Comparison of ENCODE assay signal across 28 mouse cellular contexts in the genomic region with DNA sequence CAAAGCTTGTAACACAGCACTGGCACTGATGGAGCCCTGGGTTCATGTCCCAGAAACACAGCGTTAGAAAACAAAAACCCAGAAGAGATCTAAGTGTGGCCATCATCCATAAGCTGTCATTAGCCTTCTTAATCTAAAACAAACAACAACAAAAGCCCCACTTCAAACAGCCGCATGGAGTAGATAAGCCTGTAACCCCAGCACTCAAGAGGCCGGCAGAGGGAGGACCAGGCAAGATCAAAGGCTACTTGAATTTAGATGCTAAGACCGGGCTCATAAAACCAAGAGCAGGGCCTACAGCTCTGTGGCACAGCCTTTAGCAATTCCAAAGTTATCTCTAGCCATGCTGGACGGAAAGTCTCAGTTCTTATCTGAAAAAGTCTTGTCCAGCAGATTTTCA.
DNase-seq lines count a peak whose midpoint lies in the region; ATAC-seq and TF ChIP-seq lines count a peak whose summit lies in the region.
"Had no signal": no experiment of that assay in that cellular context is flagged by ENCODE, and none has a peak within 500 bp of the region (broad histone marks: within the 10 kb centered on the region; RNA-seq: fewer than 3 reads in every experiment).

No protein-coding gene starts in this region.

- no peak overlapping the region for H3K9ac ChIP-seq in liver, embryonic 12.5 days
- H3K9ac ChIP-seq: embryonic facial prominence, embryonic 13.5 days; heart, embryonic 15.5 days; kidney, embryonic 15.5 days had no signal

- H3K9me3 ChIP-seq in liver, embryonic 12.5 days (replicated peaks): no peaks in the 10 kb centered on the region
- H3K9me3 ChIP-seq: embryonic facial prominence, embryonic 13.5 days; heart, embryonic 15.5 days; kidney, embryonic 15.5 days; limb, embryonic 10.5 days had no signal

- intact Hi-C loops in gastrocnemius, adult 2 months (cut with DNase I): no loop called here
- intact Hi-C loops in gastrocnemius, postnatal 14 days (cut with DNase I; ENCODE audit: low total_unique reads): no loop called here
- intact Hi-C loops in left cerebral cortex, postnatal 10 days (cut with DNase I): no loop called here

- ATAC-seq in common myeloid progenitor, adult 5-6 weeks (replicated peaks; ENCODE audit: low read depth, poor library complexity, severe bottlenecking): 0 out of 2 replicates have a peak, but pooled peaks have one; percentile 37
- peak; percentile 88 for ATAC-seq in liver, embryonic 12.5 days
- peak; percentile 89 for ATAC-seq in megakaryocyte progenitor cell, adult 5-6 weeks (replicated peaks; ENCODE audit: poor library complexity)
- ATAC-seq: activated CD4-positive, CD25-positive, alpha-beta regulatory T cell, adult 4 months; forebrain, embryonic 16.5 days; hindbrain, postnatal 0 days had no signal

- no peaks in the 10 kb centered on the region for H3K36me3 ChIP-seq in liver, embryonic 12.5 days
- H3K36me3 ChIP-seq: embryonic facial prominence, embryonic 13.5 days; heart, embryonic 15.5 days; kidney, embryonic 15.5 days; limb, embryonic 10.5 days had no signal

- TF ChIP-seq CTCF in gastrocnemius, adult 2 months (IDR thresholded peaks at IDR 0.05): no peak

- no peak overlapping the region for H3K4me3 ChIP-seq in gastrocnemius, adult 2 months
- H3K4me3 ChIP-seq in liver, embryonic 12.5 days: no peak overlapping the region
- H3K4me3 ChIP-seq: embryonic facial prominence, embryonic 13.5 days; heart, adult 2 months; heart, embryonic 15.5 days; kidney, embryonic 15.5 days; left cerebral cortex, adult 2 months; limb, embryonic 10.5 days; megakaryocyte, embryonic 14.5 days had no signal

- H3K27me3 ChIP-seq in liver, embryonic 12.5 days (replicated peaks): no peaks in the 10 kb centered on the region
- H3K27me3 ChIP-seq: embryonic facial prominence, embryonic 13.5 days; heart, embryonic 15.5 days; megakaryocyte, embryonic 14.5 days had no signal

- H3K4me2 ChIP-seq in liver, embryonic 12.5 days: peak overlapping the region; percentile 40
- H3K4me2 ChIP-seq: embryonic facial prominence, embryonic 13.5 days; heart, embryonic 15.5 days; kidney, embryonic 15.5 days had no signal

- peak overlapping the region; percentile 5; the same call in 1 of the 2 replicates for H3K27ac ChIP-seq in gastrocnemius, adult 2 months
- peak overlapping the region; percentile 49; the same call in 1 of the 2 replicates for H3K27ac ChIP-seq in liver, embryonic 12.5 days
- H3K27ac ChIP-seq: embryonic facial prominence, embryonic 13.5 days; heart, adult 2 months; heart, embryonic 15.5 days; hindbrain, postnatal 0 days; kidney, embryonic 15.5 days; left cerebral cortex, adult 2 months; limb, embryonic 10.5 days had no signal

- 15% methylated on average over 5 of the region's 5 CpGs for WGBS in liver, embryonic 12.5 days (ENCODE audit: insufficient replicate concordance)

- DNase-seq in gastrocnemius, adult 2 months: no peak
- DNase-seq in gastrocnemius, postnatal 14 days: no peak
- no peak for DNase-seq in thymus, postnatal 36 days
- no peak for DNase-seq in left cerebral cortex, postnatal 10 days (ENCODE audit: extremely low spot score in 1 of 2, low spot score in 2 of 2)
- DNase-seq: adrenal gland, adult 8-10 months; cerebellum, adult 2 months; cerebellum, postnatal 25 days; embryo, embryonic 11 days; gastrocnemius, postnatal 36 days; heart, adult 2 months; kidney, adult 11 months; kidney, postnatal 4 days; lung, adult 18-20 months; midbrain, embryonic 14.5 days; spleen, adult 18-20 months; thymus, postnatal 25 days had no signal

- peaks cover 20% of the 10 kb centered on the region for H3K4me1 ChIP-seq in liver, embryonic 12.5 days
- H3K4me1 ChIP-seq: embryonic facial prominence, embryonic 13.5 days; heart, embryonic 15.5 days; kidney, embryonic 15.5 days had no signal

Comparison
In these comparisons a context has a peak if more than half of its experiments do, and no peak if none do; other contexts are left out.
1. ATAC-seq: peak in every context shown above with its lines; median percentile 89 in megakaryocyte progenitor cell, adult 5-6 weeks; 88 in liver, embryonic 12.5 days; 37 in common myeloid progenitor, adult 5-6 weeks.